Mouse (Mus musculus) common myeloid progenitor, adult 5-6 weeks (primary cell): ENCODE data around the gene Med24. TPM values are rescaled to one million over a fixed set of nuclear protein-coding genes. Genes with fewer than 3 reads are reported as not detected.
A peak's percentile ranks its signal among the peaks of the same experiment; 100 is the strongest.

Experiments
- ATAC-seq: replicated peaks from 2 replicates; pipeline ENCODE4 v1.8.0; 2016; ENCODE audit warnings: low read depth, mild to moderate bottlenecking, moderate TSS enrichment, inconsistent platforms; ENCODE audit not compliant: poor library complexity, severe bottlenecking
- total RNA-seq: library from RNA; stranded (forward); fragments of 200-1000, 187-1606 nt; gene quantifications from 2 replicates; pipeline ENCODE4 v1.2.3, GENCODE M21; 2017

The Med24 gene
- total RNA-seq: 39.5 and 43.7 TPM in 2 replicates

GRCm38 (mm10) chr11:98729119-98729588, at the start of gene Med24:
Med24 (minus strand) TSS chr11:98729435.
- peak; percentile 100 for ATAC-seq

GRCm38 (mm10) chr11:98777888-98778287, 48.7 kb upstream of the Med24 start:
- no peak for ATAC-seq

GRCm38 (mm10) chr11:98776843-98777590, 47.8 kb upstream of the Med24 start:
- no peak for ATAC-seq

- no peak for ATAC-seq
These were observed 47.0 kb upstream of the Med24 start for GRCm38 (mm10) chr11:98776052-98776764.

- peak; percentile 65 for ATAC-seq
These were observed 46.3 kb upstream of the Med24 start for GRCm38 (mm10) chr11:98775348-98776051.

GRCm38 (mm10) chr11:98774582-98775347, 45.5 kb upstream of the Med24 start, which contains the start of gene Nr1d1:
Nr1d1 (minus strand) TSS chr11:98775333.
- no peak for ATAC-seq

- ATAC-seq: peak; percentile 81
These were observed 44.5 kb upstream of the Med24 start for GRCm38 (mm10) chr11:98773635-98774295.

GRCm38 (mm10) chr11:98772667-98773171, 43.5 kb upstream of the Med24 start:
- ATAC-seq: no peak

GRCm38 (mm10) chr11:98771844-98772525, 42.8 kb upstream of the Med24 start:
- ATAC-seq: no peak

GRCm38 (mm10) chr11:98771131-98771530, 41.9 kb upstream of the Med24 start:
- ATAC-seq: no peak

GRCm38 (mm10) chr11:98770096-98770975, 41.1 kb upstream of the Med24 start:
- ATAC-seq: no peak

- ATAC-seq: no peak
These were observed 40.0 kb upstream of the Med24 start for GRCm38 (mm10) chr11:98769007-98769954.

- no peak for ATAC-seq
These were observed 39.1 kb upstream of the Med24 start for GRCm38 (mm10) chr11:98768127-98769006.

- no peak for ATAC-seq
These were observed 38.5 kb upstream of the Med24 start for GRCm38 (mm10) chr11:98767713-98768112.

- ATAC-seq: peak; percentile 58
These were observed 38.0 kb upstream of the Med24 start for GRCm38 (mm10) chr11:98767276-98767675.

GRCm38 (mm10) chr11:98766816-98767215, 37.6 kb upstream of the Med24 start:
- no peak for ATAC-seq
